Mouse (Mus musculus) G1E (cell line): ENCODE measurements around the gene Psme1.

Experiments used
- CTCF ChIP-seq: IDR thresholded peaks from 2 replicates; pipeline ENCODE4 v1.5.1; 2012; ENCODE audit warnings: low read depth, low read length, inconsistent platforms, mixed read lengths
- POLR2AphosphoS5 ChIP-seq: IDR thresholded peaks from 2 replicates; pipeline ENCODE4 v1.6.1; 2012; ENCODE audit warnings: low read depth, low read length, inconsistent platforms; ENCODE audit not compliant: insufficient replicate concordance

DNA sequence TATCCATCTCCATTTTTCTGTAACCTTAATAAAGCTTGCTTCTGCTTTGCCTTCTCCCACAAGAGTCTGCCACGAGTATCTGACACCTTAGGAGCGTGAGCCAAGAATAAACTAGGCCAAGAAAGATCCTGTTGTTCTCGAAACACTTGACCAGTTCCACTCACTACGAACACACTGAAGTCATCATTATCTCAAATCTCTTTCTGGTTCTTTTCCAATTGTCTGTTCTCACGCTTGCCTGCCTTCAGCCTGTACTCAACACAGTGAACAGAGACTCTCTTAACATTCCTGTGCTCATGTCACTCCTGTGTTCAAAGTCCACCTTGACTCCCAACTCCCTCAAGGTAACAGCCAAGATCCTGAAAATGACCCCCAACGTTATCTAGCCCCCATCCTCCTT, 35.4 kb downstream of the Psme1 start:
- no peak for TF ChIP-seq CTCF
- no peak for TF ChIP-seq POLR2AphosphoS5
